Mouse (Mus musculus): ENCODE measurements around the gene Prpf4. TPM values are rescaled to one million over a fixed set of nuclear protein-coding genes. Genes with fewer than 3 reads are reported as not detected.
A peak's percentile ranks its signal among the peaks of the same experiment; 100 is the strongest.

Gene Prpf4
- polyA plus RNA-seq, 1 experiment, result 3.5 TPM

- Histone ChIP-seq H3K4me3 (ENCODE audit: low read depth, low read length) (no peak overlapping the region), H3K27me3 (ENCODE audit: control insufficient read depth, insufficient read depth, low read length) (no peaks in the 10 kb centered on the region), H3K36me3 (ENCODE audit: control insufficient read depth, insufficient read depth, low read length) (no peaks in the 10 kb centered on the region), H3K27ac (ENCODE audit: insufficient read depth, low read depth, low read length) (no peak overlapping the region), H3K4me1 (ENCODE audit: control insufficient read depth, insufficient read depth, insufficient read length, low read length) (no peaks in the 10 kb centered on the region; the same call in 1 of the 2 replicates)
- TF ChIP-seq POLR2A (IDR thresholded peaks at IDR 0.05; ENCODE audit: low read depth, low read length), result no peak
- TF ChIP-seq CTCF (IDR thresholded peaks at IDR 0.05; ENCODE audit: extremely low read depth, insufficient read length, insufficient replicate concordance, low read depth, low read length), result no peak
- WGBS, result 51% methylated on average over 2 of the region's 2 CpGs
These were observed 46.2 kb upstream of the Prpf4 start for GRCm38 (mm10) chr4:62362437-62362836.

- Histone ChIP-seq H3K36me3 (ENCODE audit: control insufficient read depth, insufficient read depth, low read length) (no peaks in the 10 kb centered on the region), H3K27ac (ENCODE audit: insufficient read depth, low read depth, low read length) (no peak overlapping the region), H3K27me3 (ENCODE audit: control insufficient read depth, insufficient read depth, low read length) (no peaks in the 10 kb centered on the region), H3K4me3 (ENCODE audit: low read depth, low read length) (no peak overlapping the region), H3K4me1 (ENCODE audit: control insufficient read depth, insufficient read depth, insufficient read length, low read length) (peaks cover 3% of the 10 kb centered on the region; the same call in 1 of the 2 replicates)
- WGBS, result 65% methylated on average over 8 of the region's 8 CpGs
- TF ChIP-seq CTCF (IDR thresholded peaks at IDR 0.05; ENCODE audit: extremely low read depth, insufficient read length, insufficient replicate concordance, low read depth, low read length), result no peak
- no peak for TF ChIP-seq POLR2A (IDR thresholded peaks at IDR 0.05; ENCODE audit: low read depth, low read length)
These were observed 44.3 kb upstream of the Prpf4 start for GRCm38 (mm10) chr4:62364299-62364698.

GRCm38 (mm10) chr4:62366291-62366690, 42.3 kb upstream of the Prpf4 start:
- WGBS, result 78% methylated on average over 4 of the region's 4 CpGs
- H3K4me1 ChIP-seq (ENCODE audit: control insufficient read depth, insufficient read depth, insufficient read length, low read length), result peaks cover 6% of the 10 kb centered on the region; the same call in 1 of the 2 replicates
- TF ChIP-seq POLR2A (IDR thresholded peaks at IDR 0.05; ENCODE audit: low read depth, low read length), result no peak
- TF ChIP-seq CTCF (IDR thresholded peaks at IDR 0.05; ENCODE audit: extremely low read depth, insufficient read length, insufficient replicate concordance, low read depth, low read length), result no peak
- no peak overlapping the region for H3K4me3 ChIP-seq (ENCODE audit: low read depth, low read length)
- H3K36me3 ChIP-seq (ENCODE audit: control insufficient read depth, insufficient read depth, low read length), result no peaks in the 10 kb centered on the region
- H3K27me3 ChIP-seq (ENCODE audit: control insufficient read depth, insufficient read depth, low read length), result no peaks in the 10 kb centered on the region
- no peak overlapping the region for H3K27ac ChIP-seq (ENCODE audit: insufficient read depth, low read depth, low read length)

GRCm38 (mm10) chr4:62367586-62367985, 41.0 kb upstream of the Prpf4 start:
- Histone ChIP-seq H3K36me3 (ENCODE audit: control insufficient read depth, insufficient read depth, low read length) (no peaks in the 10 kb centered on the region), H3K4me1 (ENCODE audit: control insufficient read depth, insufficient read depth, insufficient read length, low read length) (peaks cover 8% of the 10 kb centered on the region; the same call in 1 of the 2 replicates), H3K27me3 (ENCODE audit: control insufficient read depth, insufficient read depth, low read length) (no peaks in the 10 kb centered on the region), H3K27ac (ENCODE audit: insufficient read depth, low read depth, low read length) (peak overlapping the region; percentile 49), H3K4me3 (ENCODE audit: low read depth, low read length) (no peak overlapping the region)
- TF ChIP-seq CTCF (IDR thresholded peaks at IDR 0.05; ENCODE audit: extremely low read depth, insufficient read length, insufficient replicate concordance, low read depth, low read length) (no peak), POLR2A (IDR thresholded peaks at IDR 0.05; ENCODE audit: low read depth, low read length) (no peak)
- WGBS, result 47% methylated on average over 6 of the region's 6 CpGs

- no peaks in the 10 kb centered on the region for H3K27me3 ChIP-seq (ENCODE audit: control insufficient read depth, insufficient read depth, low read length)
- no peak overlapping the region for H3K27ac ChIP-seq (ENCODE audit: insufficient read depth, low read depth, low read length)
- WGBS, result 46% methylated on average over 3 of the region's 3 CpGs
- no peak overlapping the region for H3K4me3 ChIP-seq (ENCODE audit: low read depth, low read length)
- no peaks in the 10 kb centered on the region for H3K36me3 ChIP-seq (ENCODE audit: control insufficient read depth, insufficient read depth, low read length)
- TF ChIP-seq CTCF (IDR thresholded peaks at IDR 0.05; ENCODE audit: extremely low read depth, insufficient read length, insufficient replicate concordance, low read depth, low read length) (no peak), POLR2A (IDR thresholded peaks at IDR 0.05; ENCODE audit: low read depth, low read length) (no peak)
- H3K4me1 ChIP-seq (ENCODE audit: control insufficient read depth, insufficient read depth, insufficient read length, low read length), result peaks cover 16% of the 10 kb centered on the region; the same call in 1 of the 2 replicates
These were observed 39.5 kb upstream of the Prpf4 start for GRCm38 (mm10) chr4:62369091-62369490.

GRCm38 (mm10) chr4:62372410-62372809, 36.2 kb upstream of the Prpf4 start:
- TF ChIP-seq POLR2A (IDR thresholded peaks at IDR 0.05; ENCODE audit: low read depth, low read length), result no peak
- no peak for TF ChIP-seq CTCF (IDR thresholded peaks at IDR 0.05; ENCODE audit: extremely low read depth, insufficient read length, insufficient replicate concordance, low read depth, low read length)
- Histone ChIP-seq H3K4me1 (ENCODE audit: control insufficient read depth, insufficient read depth, insufficient read length, low read length) (peaks cover 23% of the 10 kb centered on the region; the same call in 1 of the 2 replicates), H3K27me3 (ENCODE audit: control insufficient read depth, insufficient read depth, low read length) (no peaks in the 10 kb centered on the region), H3K36me3 (ENCODE audit: control insufficient read depth, insufficient read depth, low read length) (no peaks in the 10 kb centered on the region), H3K27ac (ENCODE audit: insufficient read depth, low read depth, low read length) (peak overlapping the region; percentile 2; the same call in 1 of the 2 replicates), H3K4me3 (ENCODE audit: low read depth, low read length) (no peak overlapping the region)
- WGBS, result 56% methylated on average over 1 of the region's 1 CpGs

- peak overlapping the region; percentile 55 for H3K27ac ChIP-seq (ENCODE audit: insufficient read depth, low read depth, low read length)
- WGBS, result 51% methylated on average over 9 of the region's 9 CpGs
- no peak for TF ChIP-seq POLR2A (IDR thresholded peaks at IDR 0.05; ENCODE audit: low read depth, low read length)
- TF ChIP-seq CTCF (IDR thresholded peaks at IDR 0.05; ENCODE audit: extremely low read depth, insufficient read length, insufficient replicate concordance, low read depth, low read length), result no peak
These were observed 35.6 kb upstream of the Prpf4 start for GRCm38 (mm10) chr4:62372818-62373520.

More at GRCm38 (mm10) chr4:62372818-62373520, 35.6 kb upstream of the Prpf4 start:
- H3K4me1 ChIP-seq (ENCODE audit: control insufficient read depth, insufficient read depth, insufficient read length, low read length), result peaks cover 21% of the 10 kb centered on the region; the same call in 1 of the 2 replicates
- no peaks in the 10 kb centered on the region for H3K36me3 ChIP-seq (ENCODE audit: control insufficient read depth, insufficient read depth, low read length)
- no peaks in the 10 kb centered on the region for H3K27me3 ChIP-seq (ENCODE audit: control insufficient read depth, insufficient read depth, low read length)
- no peak overlapping the region for H3K4me3 ChIP-seq (ENCODE audit: low read depth, low read length)
